Mouse (Mus musculus) forebrain, postnatal 0 days (tissue): ENCODE data around the gene Tlx1. TPM values are rescaled to one million over a fixed set of nuclear protein-coding genes. Genes with fewer than 3 reads are reported as not detected.

ENCODE experiments used
- ATAC-seq: fragments of 200-750 bp; cut with Nextera tagmentation; 2 replicates; pipeline ENCODE4 v1.8.0; 2017; ENCODE audit warnings: mild to moderate bottlenecking, moderate library complexity
- DNase-seq: peaks from one replicate; pipeline ENCODE4 v3.0.0-alpha.2; 2015
- H3K27ac ChIP-seq: fragments of 300-500 bp; sonication (generic); 2 replicates; pipeline ENCODE4 v1.5.1; 2014; ENCODE audit warnings: low read depth, mild to moderate bottlenecking, antibody characterized with exemption, low read length, moderate library complexity, mixed read lengths
- H3K27me3 ChIP-seq: fragments of 300-500 bp; sonication (generic); 2 replicates; pipeline ENCODE4 v1.6.1; 2014; ENCODE audit warnings: mild to moderate bottlenecking, low read length, mixed read lengths; ENCODE audit not compliant: insufficient read depth
- H3K36me3 ChIP-seq: fragments of 300-500 bp; sonication (generic); 2 replicates; pipeline ENCODE4 v1.6.1; 2014; ENCODE audit warnings: mild to moderate bottlenecking, moderate library complexity; ENCODE audit not compliant: insufficient read depth
- H3K4me1 ChIP-seq: fragments of 300-500 bp; sonication (generic); 2 replicates; pipeline ENCODE4 v1.6.1; 2014; ENCODE audit warnings: antibody characterized with exemption; ENCODE audit not compliant: insufficient read depth
- H3K4me2 ChIP-seq: fragments of 300-500 bp; sonication (generic); 2 replicates; pipeline ENCODE4 v1.6.1; 2014; ENCODE audit warnings: low read depth, mild to moderate bottlenecking, moderate library complexity
- H3K4me3 ChIP-seq: fragments of 300-500 bp; sonication (generic); 2 replicates; pipeline ENCODE4 v1.5.1; 2014; ENCODE audit warnings: low read depth, low read length, mixed read lengths
- H3K9ac ChIP-seq: fragments of 300-500 bp; sonication (generic); 2 replicates; pipeline ENCODE4 v1.6.1; 2014; ENCODE audit warnings: mild to moderate bottlenecking
- H3K9me3 ChIP-seq: fragments of 300-500 bp; sonication (generic); 2 replicates; pipeline ENCODE4 v1.6.1; 2016; ENCODE audit warnings: low read length
- CTCF ChIP-seq: sonication (generic); IDR thresholded peaks from 2 replicates; pipeline ENCODE4 v1.5.1; 2016; ENCODE audit warnings: antibody characterized with exemption, control low read depth, low read depth
- WGBS: fragments of 180-500 bp; shearing (Covaris S2); extraction: QIAGEN DNeasy Blood & Tissue Kit; methylation state at CpG from one replicate; pipeline ENCODE4 v1.1.7; 2014; 5-methylcytosine and 5-hydroxymethylcytosine counted together
- polyA plus RNA-seq: library from polyadenylated mRNA; unstranded; fragments of >200 nt; fragmentation: Nextera tagmentation; extraction: Ambion mirVana; gene quantifications from 2 replicates; pipeline ENCODE4 v1.2.1, GENCODE M21; 2015
- total RNA-seq: library from RNA; depleted of rRNA; stranded (reverse); fragments of >200 nt; gene quantifications from 2 replicates; pipeline ENCODE4 v1.2.3, GENCODE M21; 2014

Gene Tlx1
- total and polyA plus RNA-seq, 2 experiments from 2014 or later: not detected

GRCm38 (mm10) chr19:45152183-45152650, 1.7 kb downstream of the Tlx1 start:
- ATAC-seq: no peak
- Histone ChIP-seq H3K27me3 (peaks cover 76% of the 10 kb centered on the region), H3K4me1 (no peaks in the 10 kb centered on the region), H3K27ac (no peak overlapping the region), H3K4me3 (no peak overlapping the region), H3K9ac (no peak overlapping the region), H3K9me3 (no peaks in the 10 kb centered on the region), H3K4me2 (no peak overlapping the region), H3K36me3 (no peaks in the 10 kb centered on the region)
- 4% methylated on average over 8 of the region's 8 CpGs for WGBS
- DNase-seq: no peak
- TF ChIP-seq CTCF: no peak

- no peak for ATAC-seq
- TF ChIP-seq CTCF: no peak
Measured at GRCm38 (mm10) chr19:45153311-45154058, 3.0 kb downstream of the Tlx1 start.

GRCm38 (mm10) chr19:45154059-45154386, 3.5 kb downstream of the Tlx1 start:
- H3K4me3 ChIP-seq: no peak overlapping the region
- no peak for ATAC-seq

More at GRCm38 (mm10) chr19:45153311-45154058, 3.0 kb downstream of the Tlx1 start:
- no peak overlapping the region for H3K4me2 ChIP-seq
- DNase-seq: no peak
- no peaks in the 10 kb centered on the region for H3K36me3 ChIP-seq
- H3K9ac ChIP-seq: no peak overlapping the region
- H3K4me1 ChIP-seq: no peaks in the 10 kb centered on the region
- no peaks in the 10 kb centered on the region for H3K9me3 ChIP-seq
- H3K27me3 ChIP-seq: peaks cover 76% of the 10 kb centered on the region
- 2% methylated on average over 44 of the region's 44 CpGs for WGBS
- H3K27ac ChIP-seq: no peak overlapping the region
- no peak overlapping the region for H3K4me3 ChIP-seq

GRCm38 (mm10) chr19:45154521-45154920, 4.0 kb downstream of the Tlx1 start:
- TF ChIP-seq CTCF: no peak

More at GRCm38 (mm10) chr19:45154059-45154386, 3.5 kb downstream of the Tlx1 start:
- H3K9me3 ChIP-seq: no peaks in the 10 kb centered on the region
- no peak overlapping the region for H3K4me2 ChIP-seq
- WGBS: 0% methylated on average over 23 of the region's 24 CpGs
- no peak for TF ChIP-seq CTCF
- H3K27ac ChIP-seq: no peak overlapping the region
- DNase-seq: no peak
- no peaks in the 10 kb centered on the region for H3K4me1 ChIP-seq
- no peak overlapping the region for H3K9ac ChIP-seq
- peaks cover 75% of the 10 kb centered on the region for H3K27me3 ChIP-seq
- no peaks in the 10 kb centered on the region for H3K36me3 ChIP-seq

GRCm38 (mm10) chr19:45155141-45155790, 4.8 kb downstream of the Tlx1 start:
- no peak for TF ChIP-seq CTCF
- H3K4me1 ChIP-seq: no peaks in the 10 kb centered on the region
- no peak overlapping the region for H3K9ac ChIP-seq
- no peaks in the 10 kb centered on the region for H3K36me3 ChIP-seq
- DNase-seq (no peak), ATAC-seq (no peak)
- no peaks in the 10 kb centered on the region for H3K9me3 ChIP-seq
- H3K4me3 ChIP-seq: no peak overlapping the region
- peaks cover 75% of the 10 kb centered on the region for H3K27me3 ChIP-seq
- no peak overlapping the region for H3K27ac ChIP-seq
- no peak overlapping the region for H3K4me2 ChIP-seq
- 1% methylated on average over 15 of the region's 15 CpGs for WGBS

More at GRCm38 (mm10) chr19:45154521-45154920, 4.0 kb downstream of the Tlx1 start:
- H3K9me3 ChIP-seq: no peaks in the 10 kb centered on the region
- DNase-seq (no peak), ATAC-seq (no peak)
- H3K27ac ChIP-seq: no peak overlapping the region
- 3% methylated on average over 18 of the region's 18 CpGs for WGBS
- no peaks in the 10 kb centered on the region for H3K36me3 ChIP-seq
- H3K27me3 ChIP-seq: peaks cover 75% of the 10 kb centered on the region
- no peak overlapping the region for H3K9ac ChIP-seq
- no peak overlapping the region for H3K4me2 ChIP-seq
- no peaks in the 10 kb centered on the region for H3K4me1 ChIP-seq
- H3K4me3 ChIP-seq: no peak overlapping the region

- WGBS: 2% methylated on average over 26 of the region's 26 CpGs
- Histone ChIP-seq H3K4me3 (no peak overlapping the region), H3K4me1 (no peaks in the 10 kb centered on the region), H3K9me3 (no peaks in the 10 kb centered on the region), H3K4me2 (no peak overlapping the region), H3K27me3 (peaks cover 75% of the 10 kb centered on the region), H3K36me3 (no peaks in the 10 kb centered on the region), H3K9ac (no peak overlapping the region), H3K27ac (no peak overlapping the region)
- no peak for ATAC-seq
- no peak for TF ChIP-seq CTCF
- no peak for DNase-seq
Measured at GRCm38 (mm10) chr19:45155791-45156186, 5.3 kb downstream of the Tlx1 start.

GRCm38 (mm10) chr19:45156381-45156780, 5.9 kb downstream of the Tlx1 start:
- WGBS: 3% methylated on average over 5 of the region's 5 CpGs

More at GRCm38 (mm10) chr19:45156381-45156780, 5.9 kb downstream of the Tlx1 start:
- Histone ChIP-seq H3K4me1 (no peaks in the 10 kb centered on the region), H3K4me3 (no peak overlapping the region), H3K9me3 (no peaks in the 10 kb centered on the region), H3K9ac (no peak overlapping the region), H3K27ac (no peak overlapping the region), H3K27me3 (peaks cover 76% of the 10 kb centered on the region), H3K36me3 (no peaks in the 10 kb centered on the region), H3K4me2 (no peak overlapping the region)
- TF ChIP-seq CTCF: no peak
- DNase-seq (no peak), ATAC-seq (no peak)
